Mouse (Mus musculus) lung, adult 2 months (tissue): ENCODE measurements around the gene Stk32c.

Experiments used
- CTCF ChIP-seq: fragments of 200-500 bp; IDR thresholded peaks from 2 replicates; pipeline ENCODE4 v1.5.1; 2011; ENCODE audit warnings: mild to moderate bottlenecking, low read length, control low read depth; ENCODE audit not compliant: insufficient read depth
- POLR2A ChIP-seq: fragments of 200-500 bp; IDR thresholded peaks from 2 replicates; pipeline ENCODE4 v1.6.1; 2011; ENCODE audit warnings: low read depth, mild to moderate bottlenecking, control low read depth, low read length, borderline replicate concordance; ENCODE audit errors: extremely low read depth

- no peak for TF ChIP-seq POLR2A
- no peak for TF ChIP-seq CTCF
Measured at GRCm38 (mm10) chr7:139235651-139236358, 22.7 kb upstream of the Stk32c start.
